Mouse (Mus musculus): Measurements from ENCODE around the gene Tmc8.

The Tmc8 gene

GRCm38 (mm10) chr11:117774925-117775324, 7.0 kb upstream of the Tmc8 start:
- DNase-seq, result peak in 1 of 2 experiments; percentile 33

GRCm38 (mm10) chr11:117775540-117775939, 6.3 kb upstream of the Tmc8 start:
- peak in 1 of 2 experiments; percentile 34 for DNase-seq

- peak in 1 of 2 experiments; percentile 22 for DNase-seq
Observed at GRCm38 (mm10) chr11:117776085-117776792, 5.6 kb upstream of the Tmc8 start.

- DNase-seq, result peak in 1 of 2 experiments; percentile 26
Observed at GRCm38 (mm10) chr11:117777111-117777510, 4.8 kb upstream of the Tmc8 start.

- DNase-seq, result peak; percentile 54 to 90
Observed at GRCm38 (mm10) chr11:117778031-117778430, 3.8 kb upstream of the Tmc8 start.

GRCm38 (mm10) chr11:117778851-117779433, 2.9 kb upstream of the Tmc8 start:
- peak; percentile 51 to 73 for DNase-seq

GRCm38 (mm10) chr11:117779434-117780198, 2.3 kb upstream of the Tmc8 start:
- DNase-seq, result peak; percentile 89 to 95

GRCm38 (mm10) chr11:117780199-117780515, 1.7 kb upstream of the Tmc8 start:
- DNase-seq, result no peak

- peak; percentile 96 to 98 for DNase-seq
Observed at GRCm38 (mm10) chr11:117780582-117781111, 1.2 kb upstream of the Tmc8 start.

GRCm38 (mm10) chr11:117781199-117781821, 566 bp upstream of the Tmc8 start:
- DNase-seq, result peak; percentile 91 to 94

GRCm38 (mm10) chr11:117782705-117783034, 794 bp downstream of the Tmc8 start:
- DNase-seq, result no peak

- DNase-seq, result peak; percentile 66 to 75
Observed at GRCm38 (mm10) chr11:117783089-117783488, 1.2 kb downstream of the Tmc8 start.

GRCm38 (mm10) chr11:117783683-117784309, 1.9 kb downstream of the Tmc8 start:
- DNase-seq, result peak; percentile 57 to 74

GRCm38 (mm10) chr11:117786294-117786693, 4.4 kb downstream of the Tmc8 start:
- peak; percentile 79 to 83 for DNase-seq

- DNase-seq, result peak in 1 of 2 experiments; percentile 19
Observed at GRCm38 (mm10) chr11:117788481-117788880, 6.6 kb downstream of the Tmc8 start.

- peak; percentile 73 to 77 for DNase-seq
Observed at GRCm38 (mm10) chr11:117790286-117790685, 8.4 kb downstream of the Tmc8 start.

- DNase-seq, result peak; percentile 54 to 82
Observed at GRCm38 (mm10) chr11:117790703-117791440, 9.0 kb downstream of the Tmc8 start.

- no peak for DNase-seq
Observed at GRCm38 (mm10) chr11:117791441-117791761, 9.5 kb downstream of the Tmc8 start.

GRCm38 (mm10) chr11:117792281-117792888, 10.5 kb downstream of the Tmc8 start:
- DNase-seq, result peak; percentile 87 to 94

GRCm38 (mm10) chr11:117794035-117794551, 12.2 kb downstream of the Tmc8 start:
- peak in 1 of 2 experiments; percentile 24 for DNase-seq

- no peak for DNase-seq
Observed at GRCm38 (mm10) chr11:117796954-117797353, 15.1 kb downstream of the Tmc8 start.
